Mouse (Mus musculus) cerebellum, postnatal 4 days (tissue): ENCODE data around the gene Ybey.

Experiments
- DNase-seq, 2 experiments: peaks; one replicate each; pipeline ENCODE4 v3.0.0; 2022; ENCODE audit warnings: low spot score in 2 of 2, mixed read lengths in 1 of 2

Ybey gene

DNA sequence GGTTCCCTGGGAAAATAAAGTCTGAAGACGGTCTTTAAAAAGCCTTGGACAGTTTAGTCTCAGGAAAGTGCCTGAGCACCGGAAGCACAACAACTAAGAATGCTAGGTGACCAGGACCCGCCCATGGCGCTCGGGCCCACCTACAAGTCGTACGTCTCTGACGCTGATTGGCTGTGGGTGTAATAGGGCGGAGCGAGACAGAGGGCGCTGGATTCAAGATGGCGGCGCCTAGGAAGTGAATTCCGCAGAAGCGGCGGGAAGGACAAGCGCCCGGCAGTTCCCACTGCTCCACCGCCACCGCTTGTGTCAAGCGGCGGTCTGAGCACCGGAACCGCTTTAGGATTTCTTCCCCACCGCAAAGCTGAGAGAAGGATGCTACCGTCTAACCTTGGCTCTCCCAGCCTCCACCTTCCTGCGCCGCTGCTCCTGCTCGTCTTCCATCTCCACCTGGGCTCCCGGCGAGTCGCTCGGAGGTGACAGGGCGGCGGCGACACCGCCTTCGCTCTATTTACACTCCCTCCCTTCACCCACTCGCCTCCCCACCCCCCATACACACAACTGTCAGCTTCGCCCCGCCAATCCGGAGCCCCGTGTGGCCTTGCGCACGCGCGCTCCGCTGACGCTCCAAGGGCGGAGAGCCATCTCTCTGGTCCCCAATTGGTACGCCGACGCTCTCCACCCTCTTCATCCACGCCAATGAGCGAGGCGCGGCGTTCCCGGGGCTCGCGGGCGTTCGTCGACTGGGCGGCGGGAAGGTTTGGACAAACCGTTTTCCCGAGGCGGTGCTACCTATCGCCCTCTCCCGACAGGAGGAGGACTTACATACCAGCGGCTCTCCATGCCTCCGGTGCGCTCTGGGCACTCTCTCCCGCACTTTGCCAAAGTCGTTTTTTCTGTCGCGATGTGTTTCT is 26.5 kb downstream of the Ybey start, which contains the start of gene Pcnt:
TSS of gene Pcnt (minus strand) at position 609 of the 911 bp plus-strand sequence.
- DNase-seq, result peak; percentile 86 to 95

DNA sequence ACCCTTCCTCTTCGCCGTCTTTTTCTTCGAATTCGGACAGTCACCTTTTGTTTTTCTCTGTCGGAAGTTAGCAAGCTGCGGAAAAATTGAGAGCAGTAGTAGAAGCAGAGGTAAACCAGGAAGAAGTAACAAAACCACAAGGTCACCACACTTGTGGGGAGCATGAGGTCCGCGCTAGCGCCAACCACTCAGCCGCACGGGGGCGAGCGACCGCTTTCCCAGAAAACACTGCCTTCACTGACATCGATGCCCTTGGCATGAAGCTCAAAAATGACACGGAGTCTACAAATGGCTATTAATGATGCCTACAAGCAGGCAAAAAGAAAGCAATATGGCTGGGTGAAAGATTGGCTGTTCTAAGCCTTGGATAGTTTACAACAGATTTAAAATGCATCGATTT is 28.6 kb downstream of the Ybey start, which contains the start of gene AC141477.1:
TSS of gene AC141477.1 (minus strand) at position 164 of the 400 bp plus-strand sequence.
- no peak for DNase-seq

DNA sequence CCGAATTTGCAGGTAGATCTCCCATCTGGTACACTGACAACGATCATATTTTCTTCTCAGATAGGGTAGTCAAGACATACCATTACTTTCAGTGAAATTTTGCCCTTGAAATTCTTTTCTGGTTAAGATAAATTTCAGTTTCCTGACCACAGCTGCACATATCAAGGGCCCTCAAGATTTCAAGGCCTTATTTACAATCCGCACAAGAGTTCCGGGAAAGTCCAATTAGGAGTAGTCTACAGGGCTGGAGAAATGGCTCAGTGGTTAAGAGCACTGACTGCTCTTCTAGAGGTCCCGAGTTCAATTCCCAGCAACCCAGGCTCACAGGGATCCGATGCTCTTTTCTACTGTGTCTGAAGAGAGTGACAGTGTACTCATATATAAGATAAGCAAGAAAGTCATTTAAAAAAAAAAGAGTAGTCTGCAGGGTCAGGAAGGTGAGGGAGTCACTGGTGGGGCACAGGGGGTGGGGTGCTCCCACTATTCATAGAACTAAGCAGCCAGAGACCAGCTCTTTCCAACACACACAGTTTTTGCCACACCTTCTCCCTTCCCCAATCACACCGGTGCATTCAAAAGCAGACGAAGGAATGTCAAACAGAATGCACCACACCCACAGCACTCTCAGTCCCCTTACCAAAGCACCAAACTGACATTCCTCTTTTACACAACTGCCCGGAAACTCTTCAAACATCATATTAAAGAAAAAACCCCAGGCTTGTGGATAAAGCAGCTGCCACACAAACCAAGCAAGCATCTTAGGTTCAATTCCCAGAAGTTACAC is 29.6 kb downstream of the Ybey start:
- DNase-seq, result no peak

DNA sequence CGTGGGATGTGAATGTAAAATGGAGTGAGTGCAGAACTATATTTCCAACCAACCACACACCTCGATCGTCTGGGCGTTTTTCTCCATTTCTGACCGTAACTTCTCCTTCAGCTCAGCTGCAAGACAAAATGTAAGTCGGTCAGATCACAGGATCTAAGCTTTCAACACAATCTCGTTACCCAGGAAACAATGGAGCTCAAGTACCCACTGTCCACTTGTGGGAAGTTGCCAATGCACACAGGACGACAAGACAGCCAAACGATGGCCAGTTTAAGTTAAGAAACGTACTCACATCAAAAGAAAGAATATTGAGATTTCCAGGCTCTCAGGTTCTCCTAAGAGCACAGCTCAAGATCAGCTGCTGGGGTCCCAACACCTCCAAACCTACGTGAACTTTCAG is 35.0 kb downstream of the Ybey start:
- DNase-seq, result no peak

DNA sequence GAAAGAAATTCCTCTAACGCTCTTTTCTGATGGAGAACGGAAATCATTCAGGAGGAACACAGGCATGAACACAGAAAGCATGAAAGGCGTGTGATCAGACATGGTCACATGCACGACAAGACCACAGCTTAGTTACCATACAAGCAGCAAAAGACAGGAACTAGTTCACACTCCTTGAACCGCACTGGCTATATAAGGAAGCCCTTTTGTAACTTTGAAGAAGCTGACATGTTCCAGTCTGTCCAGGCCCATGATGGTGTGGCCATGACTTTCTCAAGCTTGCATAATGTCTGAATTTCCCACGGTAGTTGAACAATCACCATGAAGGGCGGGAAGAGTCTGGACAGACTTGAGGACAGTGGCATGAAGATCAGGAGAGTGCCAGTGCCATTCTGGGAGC is 43.2 kb downstream of the Ybey start:
- DNase-seq, result no peak

DNA sequence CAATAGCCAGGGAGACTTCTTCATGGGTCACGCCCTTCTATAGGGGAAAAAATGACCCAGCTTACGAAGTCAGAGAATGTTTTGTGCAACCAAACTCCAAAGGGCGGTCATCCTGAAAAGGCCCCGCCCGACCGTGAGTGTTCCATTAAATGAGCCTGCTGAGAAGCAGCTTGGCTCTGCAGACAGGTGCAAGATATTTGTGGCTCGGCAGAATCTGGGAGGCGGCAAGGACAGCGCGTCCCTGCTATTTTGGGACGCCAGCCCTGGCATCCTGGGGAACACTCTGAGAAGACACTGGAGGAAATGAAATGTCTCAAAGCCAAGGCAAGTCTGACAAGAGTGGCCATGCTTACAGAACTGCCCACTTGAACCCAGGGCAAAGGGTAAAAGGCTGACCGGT is 52.1 kb downstream of the Ybey start:
- no peak for DNase-seq
